Mouse (Mus musculus) embryonic fibroblast, embryonic 13.5 days (primary cell): ENCODE measurements around the gene Tgfa. TPM values are rescaled to one million over a fixed set of nuclear protein-coding genes. Genes with fewer than 3 reads are reported as not detected.

Experiments
- H3K27ac ChIP-seq: 2 replicates; pipeline ENCODE4 v1.5.1; 2012; ENCODE audit warnings: low read length, control low read depth, inconsistent platforms; ENCODE audit not compliant: insufficient read depth
- H3K4me1 ChIP-seq: 2 replicates; pipeline ENCODE4 v1.6.1; 2011; ENCODE audit warnings: low read length; ENCODE audit not compliant: control insufficient read depth, insufficient read depth
- H3K4me3 ChIP-seq: 2 replicates; pipeline ENCODE4 v1.5.1; 2011; ENCODE audit warnings: mild to moderate bottlenecking, control low read depth, low read length; ENCODE audit not compliant: insufficient read depth
- CTCF ChIP-seq: IDR thresholded peaks from 2 replicates; pipeline ENCODE4 v1.5.1; 2011; ENCODE audit warnings: mild to moderate bottlenecking, control low read depth, low read length, moderate library complexity, borderline replicate concordance; ENCODE audit not compliant: insufficient read depth
- POLR2A ChIP-seq: IDR thresholded peaks from 2 replicates; pipeline ENCODE4 v1.6.1; 2011; ENCODE audit warnings: low read depth, mild to moderate bottlenecking, control low read depth, low read length, moderate library complexity
- polyA plus RNA-seq: library from polyadenylated mRNA; stranded (reverse); fragments of >200 nt; gene quantifications from 2 replicates; pipeline ENCODE4 v1.2.4, GENCODE M21; 2011; ENCODE audit warnings: low read depth; ENCODE audit not compliant: missing spikeins, insufficient read length

The Tgfa gene
- polyA plus RNA-seq, 1 experiment: 0.42 TPM

GRCm38 (mm10) chr6:86206014-86206413 is 11.0 kb downstream of the Tgfa start:
- H3K27ac ChIP-seq: no peak overlapping the region
- no peak for TF ChIP-seq POLR2A
- TF ChIP-seq CTCF: no peak
- H3K4me1 ChIP-seq: no peaks in the 10 kb centered on the region
- H3K4me3 ChIP-seq: no peak overlapping the region

- Histone ChIP-seq H3K4me1 (no peaks in the 10 kb centered on the region), H3K4me3 (no peak overlapping the region), H3K27ac (no peak overlapping the region)
- TF ChIP-seq POLR2A (no peak), CTCF (no peak)
Observed at GRCm38 (mm10) chr6:86206985-86207384, 12.0 kb downstream of the Tgfa start.

GRCm38 (mm10) chr6:86209133-86210016 is 14.4 kb downstream of the Tgfa start:
- Histone ChIP-seq H3K4me1 (no peaks in the 10 kb centered on the region), H3K27ac (no peak overlapping the region), H3K4me3 (no peak overlapping the region)
- TF ChIP-seq POLR2A: no peak
- TF ChIP-seq CTCF: no peak

GRCm38 (mm10) chr6:86210017-86210408 is 15.0 kb downstream of the Tgfa start:
- no peaks in the 10 kb centered on the region for H3K4me1 ChIP-seq
- no peak overlapping the region for H3K4me3 ChIP-seq
- TF ChIP-seq CTCF (no peak), POLR2A (no peak)
- H3K27ac ChIP-seq: no peak overlapping the region

GRCm38 (mm10) chr6:86210619-86211018 is 15.6 kb downstream of the Tgfa start:
- TF ChIP-seq CTCF (no peak), POLR2A (no peak)
- Histone ChIP-seq H3K4me3 (no peak overlapping the region), H3K4me1 (no peaks in the 10 kb centered on the region), H3K27ac (no peak overlapping the region)

- H3K27ac ChIP-seq: no peak overlapping the region
- no peak for TF ChIP-seq CTCF
- TF ChIP-seq POLR2A: no peak
- H3K4me3 ChIP-seq: no peak overlapping the region
- no peaks in the 10 kb centered on the region for H3K4me1 ChIP-seq
Observed at GRCm38 (mm10) chr6:86211081-86211763, 16.2 kb downstream of the Tgfa start.

GRCm38 (mm10) chr6:86212871-86213640 is 18.0 kb downstream of the Tgfa start:
- Histone ChIP-seq H3K4me3 (no peak overlapping the region), H3K27ac (no peak overlapping the region), H3K4me1 (no peaks in the 10 kb centered on the region)
- no peak for TF ChIP-seq POLR2A
- no peak for TF ChIP-seq CTCF

GRCm38 (mm10) chr6:86218066-86218465 is 23.0 kb downstream of the Tgfa start:
- H3K4me3 ChIP-seq: no peak overlapping the region

GRCm38 (mm10) chr6:86218739-86219138 is 23.7 kb downstream of the Tgfa start:
- Histone ChIP-seq H3K27ac (no peak overlapping the region), H3K4me1 (peaks cover 5% of the 10 kb centered on the region), H3K4me3 (no peak overlapping the region)
- no peak for TF ChIP-seq CTCF
- no peak for TF ChIP-seq POLR2A

More at GRCm38 (mm10) chr6:86218066-86218465, 23.0 kb downstream of the Tgfa start:
- Histone ChIP-seq H3K27ac (no peak overlapping the region), H3K4me1 (peaks cover 5% of the 10 kb centered on the region)
- no peak for TF ChIP-seq CTCF
- no peak for TF ChIP-seq POLR2A

- H3K27ac ChIP-seq: no peak overlapping the region
- H3K4me3 ChIP-seq: no peak overlapping the region
- H3K4me1 ChIP-seq: peaks cover 5% of the 10 kb centered on the region
- TF ChIP-seq CTCF (no peak), POLR2A (no peak)
Observed at GRCm38 (mm10) chr6:86219494-86219893, 24.5 kb downstream of the Tgfa start.
